Mouse (Mus musculus) 3T3-L1 (cell line): ENCODE results near the gene Gm5478.
"Not testable (repeated sequence)": the region's sequence is repeated elsewhere in the genome, so short reads cannot be mapped to it uniquely, and the experiment has no call there.

ENCODE experiments used
- DNase-seq: peaks from one replicate; pipeline ENCODE4 v3.0.0-alpha.2; 2015; ENCODE audit warnings: low read depth, low spot score

Gene Gm5478

DNA sequence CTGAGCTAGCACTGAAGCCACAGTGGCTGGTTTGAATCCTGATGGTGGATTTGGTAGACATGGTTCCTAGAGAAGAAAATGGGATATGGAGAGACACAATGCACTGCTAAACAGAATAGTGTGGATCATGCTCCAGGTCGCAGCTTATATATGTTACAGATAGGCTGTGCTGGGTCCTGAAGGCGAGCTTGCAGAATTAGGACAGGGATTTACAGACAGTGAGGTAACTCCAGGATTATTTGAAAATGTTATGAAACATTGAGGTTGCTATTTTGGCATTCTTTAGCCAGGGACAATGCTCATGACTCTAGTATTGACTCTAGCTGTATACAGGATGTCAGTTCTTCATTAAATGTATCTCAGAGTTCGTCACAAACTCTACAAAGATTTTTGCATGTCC is at the start of gene Gm5478:
Gene Gm5478, minus strand, starts transcription at position 101 of the 400 bp plus-strand sequence.
- DNase-seq: no peak

DNA sequence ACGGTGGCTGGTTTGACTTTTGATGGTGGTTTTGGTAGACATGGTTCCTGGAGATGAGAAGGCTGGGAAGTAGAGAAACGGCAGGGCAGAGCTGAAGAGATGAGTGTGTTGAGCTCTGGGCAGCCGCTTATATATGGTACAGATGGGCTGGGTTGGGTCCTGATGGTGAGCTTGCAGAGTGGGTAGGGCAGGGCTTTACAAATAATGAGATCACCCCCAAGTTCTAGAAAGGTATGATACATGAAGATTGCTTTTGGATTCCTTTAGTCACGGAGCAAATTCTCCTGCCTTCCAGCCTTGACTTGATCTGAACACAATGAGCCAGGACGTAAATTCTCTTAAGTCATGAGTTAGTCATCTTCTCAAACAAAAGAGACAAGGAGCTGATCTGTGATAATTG is 47.0 kb upstream of the Gm5478 start, which contains the start of gene Krt6a:
Gene Krt6a, minus strand, starts transcription at position 101 of the 400 bp plus-strand sequence.
- DNase-seq: no peak

DNA sequence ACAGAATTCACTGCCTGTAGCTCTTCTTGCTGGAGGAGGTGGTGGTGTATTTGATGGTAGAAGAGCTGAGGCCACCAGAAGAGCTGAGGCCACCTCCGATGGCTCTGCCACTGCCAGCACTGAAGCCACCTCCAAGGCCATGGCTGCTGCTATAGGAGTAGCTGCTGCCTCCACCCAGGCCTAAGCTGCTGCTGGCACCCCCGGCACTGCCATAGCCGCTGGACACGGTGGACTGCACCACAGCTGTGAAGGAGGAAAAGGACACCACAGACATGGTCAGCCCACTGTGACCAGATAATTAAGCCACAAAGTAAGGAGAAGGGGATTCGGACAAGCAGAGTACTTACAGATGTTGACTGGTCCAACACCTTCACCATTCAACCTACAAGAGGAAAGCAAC is 43.3 kb upstream of the Gm5478 start:
- not testable (repeated sequence) for DNase-seq

DNA sequence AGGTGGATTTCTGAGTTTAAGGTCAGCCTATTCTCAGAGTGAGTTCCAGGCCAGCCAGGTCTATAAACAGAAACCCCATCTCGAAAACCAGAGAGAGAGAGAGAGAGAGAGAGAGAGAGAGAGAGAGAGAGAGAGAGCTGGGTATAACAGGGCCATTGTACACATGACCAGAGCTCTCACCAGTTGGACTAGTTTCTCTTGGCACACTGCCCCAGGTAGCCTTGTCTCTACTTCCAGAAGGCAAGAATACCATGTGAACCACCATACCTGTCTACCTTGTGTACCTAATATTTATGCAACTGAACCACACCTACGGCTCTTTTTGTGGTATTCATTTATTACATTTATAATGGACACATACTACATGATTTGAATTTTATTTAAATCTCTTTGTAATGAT is 41.0 kb upstream of the Gm5478 start:
- DNase-seq: no peak

DNA sequence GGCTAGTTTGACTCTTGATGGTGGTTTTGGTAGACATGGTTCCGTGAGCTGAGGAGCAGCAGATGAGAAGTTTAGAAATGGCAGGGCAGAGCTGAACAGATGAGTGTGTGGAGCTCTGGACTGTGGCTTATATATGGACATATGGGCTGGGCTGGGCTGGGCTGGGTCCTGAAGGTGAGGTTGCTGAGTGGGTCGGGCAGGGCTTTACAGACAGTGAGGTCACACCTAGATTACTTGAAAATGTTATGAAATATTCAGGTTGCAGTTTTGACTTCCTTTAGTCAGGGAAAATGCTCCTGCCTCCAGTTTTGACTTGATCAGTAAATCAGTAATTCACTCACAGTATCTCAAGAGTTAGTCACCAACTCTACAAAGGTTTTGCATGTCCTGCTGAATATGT is 33.0 kb upstream of the Gm5478 start, which contains the start of gene Krt6b:
Gene Krt6b, minus strand, starts transcription at position 101 of the 400 bp plus-strand sequence.
- no peak for DNase-seq

DNA sequence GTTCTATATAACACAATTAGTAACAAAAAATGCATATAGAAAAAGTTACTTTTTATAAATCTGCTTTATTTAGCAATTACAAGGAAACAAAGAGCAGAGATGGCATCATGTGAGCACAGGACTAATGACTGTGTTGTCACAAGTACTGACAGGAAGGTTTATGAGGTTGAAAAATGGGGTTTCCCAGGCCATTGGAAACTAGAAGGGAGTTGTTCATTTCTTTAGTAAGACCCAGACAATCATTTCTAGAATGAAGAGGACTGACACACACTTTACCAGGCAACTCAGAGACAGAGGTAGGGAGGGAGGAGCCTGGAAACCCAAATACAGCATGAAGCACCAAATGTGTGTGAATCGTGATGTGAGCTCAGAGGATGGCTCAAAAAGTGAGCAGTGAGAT is 28.8 kb upstream of the Gm5478 start:
- no peak for DNase-seq

DNA sequence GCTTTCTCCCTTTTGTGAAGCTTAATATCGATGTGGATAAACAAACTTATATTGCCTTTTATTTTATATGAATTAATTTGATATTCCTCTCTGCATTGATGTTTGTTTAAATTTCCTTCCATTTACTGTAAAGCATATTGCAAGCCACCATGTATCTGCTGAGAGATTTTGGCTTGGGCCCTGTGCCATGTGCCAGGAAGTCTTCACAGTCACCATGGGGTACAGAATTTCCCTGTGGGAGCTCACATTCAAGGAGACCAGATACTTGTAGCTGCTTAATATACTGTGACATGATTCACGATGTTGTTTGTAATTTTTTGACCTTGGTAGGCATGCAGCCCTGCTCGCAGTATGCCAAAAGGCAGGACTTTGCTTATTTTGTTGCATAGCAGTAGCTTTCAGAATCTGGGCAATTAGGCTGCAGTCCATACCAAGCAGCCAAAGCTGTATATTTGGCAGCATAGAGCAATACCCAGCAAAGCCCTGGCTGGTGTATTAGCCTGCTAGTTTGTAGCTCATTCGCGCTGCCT is 5.6 kb upstream of the Gm5478 start:
- no peak for DNase-seq

DNA sequence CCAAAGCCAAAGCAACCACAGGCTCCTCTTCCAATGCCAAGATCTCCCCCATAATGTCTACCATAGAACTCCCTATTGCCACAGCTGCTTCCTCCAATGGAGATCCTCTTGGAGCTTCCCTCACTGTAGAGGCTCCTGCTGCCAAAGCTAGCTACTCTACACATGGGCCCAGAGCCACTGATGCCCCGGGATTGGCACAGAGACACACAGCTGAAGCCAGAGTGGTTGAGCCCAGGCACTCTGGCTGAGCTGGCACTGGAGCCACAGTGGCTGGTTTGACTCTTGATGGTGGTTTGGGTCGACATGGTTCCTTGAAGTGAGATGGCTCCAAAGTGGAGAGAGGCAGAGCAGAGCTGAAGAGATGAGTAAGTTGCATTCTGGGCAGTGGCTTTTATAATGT is 19.3 kb downstream of the Gm5478 start, which contains the start of gene Gm5414:
Gene Gm5414, minus strand, starts transcription at position 305 of the 400 bp plus-strand sequence.
- no peak for DNase-seq

DNA sequence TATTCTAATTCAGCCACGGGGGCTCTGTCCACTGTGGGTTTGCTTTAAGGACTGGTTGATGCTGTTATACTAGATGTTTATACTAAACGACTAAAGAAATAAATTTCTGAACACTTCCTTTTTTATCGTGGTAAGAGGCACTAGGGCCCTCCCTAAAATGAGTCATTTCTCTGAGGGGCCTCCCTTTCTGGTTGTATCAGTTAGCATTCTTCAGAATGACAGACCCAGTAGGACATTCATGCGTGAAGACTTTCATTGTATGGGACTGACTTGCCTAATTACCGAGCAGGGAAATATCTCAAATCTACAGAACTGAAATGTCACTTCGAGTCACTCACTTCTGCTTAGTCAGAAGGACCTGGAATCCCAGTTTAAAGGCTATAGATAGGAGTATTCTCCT is 48.1 kb downstream of the Gm5478 start:
- DNase-seq: no peak
